Mouse (Mus musculus): ENCODE measurements around the gene Rnf150. TPM values are rescaled to one million over a fixed set of nuclear protein-coding genes. Genes with fewer than 3 reads are reported as not detected.

The Rnf150 gene
- polyA plus RNA-seq (2017; shearing (Covaris generic)) = not detected

DNA sequence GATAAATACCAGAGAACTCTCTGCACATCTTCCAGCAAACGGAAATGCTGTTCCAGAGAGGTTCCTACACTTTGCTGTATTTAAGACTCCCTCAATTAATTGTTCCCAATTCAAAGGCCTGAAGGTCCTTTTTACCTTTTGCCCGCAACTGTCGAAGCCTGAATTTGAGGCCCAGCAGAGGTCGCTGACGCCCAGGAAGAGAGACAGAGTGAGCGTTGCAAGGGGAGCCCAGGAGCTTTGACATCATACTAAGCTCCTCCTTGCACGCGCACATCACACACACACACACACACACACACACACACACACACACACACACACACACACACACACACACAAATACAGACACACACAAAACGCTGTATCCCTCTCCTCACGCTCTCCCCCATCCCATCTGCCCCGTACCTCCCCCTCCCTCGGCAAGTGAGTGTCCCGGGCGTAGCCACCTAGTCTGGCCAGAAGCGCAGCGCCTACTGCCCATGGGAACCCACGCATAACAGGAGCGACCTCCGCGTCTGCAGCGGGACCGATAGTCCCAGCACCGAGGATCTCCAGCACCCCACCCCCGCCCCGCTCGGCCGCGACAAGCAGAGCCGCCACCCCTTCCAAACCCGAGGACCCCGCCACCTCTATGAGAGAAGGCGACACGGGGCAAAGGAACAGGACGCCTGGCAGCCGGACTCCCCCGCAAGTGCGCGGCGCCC is at the start of gene Rnf150:
Gene Rnf150, plus strand, starts transcription at position 316 of the 704 bp plus-strand sequence.
- ATAC-seq = no peak

DNA sequence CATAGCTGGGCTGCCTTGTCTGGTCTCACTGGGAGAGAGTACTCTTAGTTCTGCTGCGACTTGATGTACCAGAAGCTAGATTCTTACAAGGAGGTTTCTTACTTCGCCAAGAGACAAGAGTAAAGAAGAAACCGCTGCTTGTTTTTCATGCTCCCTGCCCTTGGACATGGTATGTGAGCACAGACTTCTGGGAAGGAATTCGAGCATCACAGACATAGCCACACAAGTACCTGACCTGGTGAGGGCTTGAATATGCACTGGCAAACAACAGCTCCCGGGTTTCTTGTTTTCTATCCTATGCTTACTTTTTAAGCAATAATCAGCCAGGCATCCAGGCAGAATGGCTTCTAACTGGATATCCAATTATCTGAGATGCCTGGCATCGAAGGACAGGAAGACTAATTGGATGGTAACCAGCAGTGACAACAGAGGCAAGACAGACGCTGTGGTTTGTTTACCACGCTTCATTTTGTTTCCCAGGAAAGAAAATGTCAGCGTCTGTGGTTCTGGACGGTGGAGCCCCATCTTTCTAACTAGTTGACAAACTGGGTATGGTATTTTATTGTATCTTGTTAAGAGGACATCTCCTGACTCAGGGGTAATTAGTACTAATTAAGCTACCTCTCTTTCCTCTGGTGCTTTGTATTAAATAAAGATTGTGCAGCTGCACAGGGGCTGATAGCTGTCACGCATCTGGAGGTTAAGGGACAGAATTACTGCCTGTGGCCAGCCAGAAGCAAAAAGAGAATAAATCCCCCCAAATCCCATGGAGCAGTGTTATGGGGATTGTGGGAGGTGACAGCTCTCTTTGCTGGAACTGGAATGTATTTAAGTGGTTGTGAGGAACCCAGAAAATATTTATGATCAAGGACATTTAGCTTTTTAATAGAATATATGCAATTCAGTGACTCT is 36.8 kb upstream of the Rnf150 start:
- no peak for ATAC-seq

DNA sequence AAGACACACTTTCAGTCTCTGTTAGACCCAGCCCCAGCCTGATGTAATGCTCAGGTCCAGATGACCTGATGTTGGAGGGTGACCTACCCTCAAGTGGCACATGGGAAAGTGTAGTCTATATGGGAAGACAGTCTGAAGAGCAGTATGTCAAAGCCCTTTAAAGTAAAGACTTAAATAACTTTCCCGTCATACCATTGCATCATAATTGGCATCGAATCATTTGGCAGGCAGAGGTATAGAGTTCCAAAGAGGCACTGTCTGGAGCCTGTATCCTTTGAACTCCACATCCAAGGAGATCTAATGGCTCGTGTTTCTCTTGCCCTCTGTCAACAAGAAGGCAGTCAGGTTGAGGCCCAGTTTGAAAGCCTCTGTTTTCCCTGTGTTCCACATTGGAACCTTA is 22.7 kb upstream of the Rnf150 start:
- no peak for ATAC-seq

DNA sequence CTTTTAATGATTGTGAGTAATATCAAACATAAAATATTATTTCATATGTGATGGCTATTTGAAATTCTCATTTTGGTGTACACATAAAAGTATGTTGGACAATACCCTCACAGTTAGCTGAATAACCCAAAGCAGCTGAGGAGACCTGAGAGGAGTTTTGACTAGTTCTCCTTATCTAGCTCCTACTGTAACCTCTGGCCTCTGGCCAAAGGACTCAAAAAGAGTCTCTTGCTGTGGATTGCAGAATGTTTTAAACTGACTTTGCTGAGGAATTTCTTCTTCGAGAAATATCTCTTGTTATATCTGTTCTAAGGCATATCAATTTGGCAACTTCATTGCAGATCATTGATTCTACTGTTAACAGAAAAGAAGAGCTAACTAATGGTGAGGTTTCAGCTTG is 22.2 kb upstream of the Rnf150 start:
- ATAC-seq = no peak

DNA sequence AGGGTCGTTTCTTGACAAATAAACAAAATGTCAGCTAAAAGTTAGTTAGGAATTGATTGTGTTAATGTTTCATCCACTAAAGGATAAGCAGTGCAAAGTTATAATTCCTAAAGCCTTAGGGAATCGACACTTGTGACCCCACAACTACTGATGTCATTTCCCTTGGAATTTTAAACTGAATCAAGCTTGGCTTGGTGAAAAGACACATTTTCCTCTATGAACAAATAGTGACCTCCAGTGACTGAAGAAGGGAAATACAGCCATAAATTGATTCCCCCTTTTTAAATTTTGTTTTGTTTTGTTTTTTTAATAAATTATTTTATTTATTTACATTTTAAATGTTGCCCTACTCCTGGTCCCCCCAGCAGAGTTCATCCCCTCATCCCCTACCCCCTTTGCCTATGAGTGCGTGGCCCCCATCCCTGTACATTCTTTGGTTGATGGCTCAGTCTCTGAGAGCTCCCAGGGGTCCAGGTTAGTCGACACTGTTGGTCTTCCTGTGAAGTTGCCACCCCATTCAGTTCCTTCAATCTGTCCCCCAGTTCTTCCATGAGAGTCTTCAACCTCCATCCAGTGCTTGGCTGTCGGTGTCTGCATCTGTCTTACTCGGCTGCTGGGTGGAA is 21.5 kb upstream of the Rnf150 start:
- ATAC-seq = no peak

DNA sequence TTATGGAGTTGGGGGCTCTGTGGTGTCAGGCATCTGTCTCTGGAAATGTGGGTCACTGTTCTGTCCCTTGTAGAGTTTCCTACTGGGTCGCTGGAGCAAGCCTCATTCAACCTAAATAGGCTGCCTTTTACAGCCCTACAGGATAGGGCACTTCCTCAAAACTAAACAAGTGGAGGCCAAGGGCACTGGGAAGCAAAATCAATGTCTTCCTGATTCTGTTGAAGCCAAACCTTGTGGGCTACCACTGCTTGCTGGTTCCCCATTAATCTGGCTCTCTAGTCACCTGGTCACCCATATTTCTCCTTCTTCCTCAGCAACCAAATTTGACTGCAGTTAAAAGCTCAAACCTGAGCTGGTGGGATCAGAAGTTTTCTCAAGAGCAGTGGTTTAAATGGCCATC is 19.5 kb upstream of the Rnf150 start:
- ATAC-seq = no peak

DNA sequence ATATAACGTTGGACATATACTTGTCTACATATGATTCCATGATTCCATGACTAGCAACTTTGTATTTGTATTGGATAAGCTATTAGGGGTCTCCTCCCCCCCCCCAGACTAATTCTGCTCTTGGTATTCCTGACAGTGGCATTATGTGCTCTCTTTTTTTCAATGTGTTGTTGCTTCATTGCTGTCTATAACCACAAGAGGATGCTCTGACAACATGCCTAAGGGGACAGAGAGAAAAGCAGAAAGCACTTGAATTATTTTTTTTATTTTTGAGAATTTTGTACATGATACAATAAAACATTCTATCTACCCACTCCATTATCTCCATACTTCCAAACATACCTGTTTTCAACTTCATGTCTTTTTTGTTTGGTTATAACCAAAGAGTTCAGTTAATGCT is 18.7 kb upstream of the Rnf150 start:
- no peak for ATAC-seq

DNA sequence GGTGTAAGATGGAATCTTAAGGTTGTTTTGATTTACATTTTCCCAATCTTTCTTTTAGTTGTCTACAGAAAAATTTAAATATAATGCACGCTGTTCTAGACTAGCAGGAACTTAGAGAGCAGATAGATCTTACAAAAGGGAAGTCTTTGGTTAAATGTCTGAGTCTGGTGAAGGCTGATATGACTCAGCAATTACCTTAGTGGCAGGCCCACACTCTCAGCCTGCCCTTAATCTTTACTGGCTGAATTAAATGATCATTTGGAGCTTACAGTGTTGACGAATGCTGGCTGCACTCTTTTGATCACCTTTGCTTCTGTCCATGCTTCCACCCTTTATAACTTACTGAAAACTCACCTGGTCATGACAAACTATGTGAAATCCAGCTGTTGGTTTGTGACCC is 17.1 kb upstream of the Rnf150 start:
- ATAC-seq = no peak

DNA sequence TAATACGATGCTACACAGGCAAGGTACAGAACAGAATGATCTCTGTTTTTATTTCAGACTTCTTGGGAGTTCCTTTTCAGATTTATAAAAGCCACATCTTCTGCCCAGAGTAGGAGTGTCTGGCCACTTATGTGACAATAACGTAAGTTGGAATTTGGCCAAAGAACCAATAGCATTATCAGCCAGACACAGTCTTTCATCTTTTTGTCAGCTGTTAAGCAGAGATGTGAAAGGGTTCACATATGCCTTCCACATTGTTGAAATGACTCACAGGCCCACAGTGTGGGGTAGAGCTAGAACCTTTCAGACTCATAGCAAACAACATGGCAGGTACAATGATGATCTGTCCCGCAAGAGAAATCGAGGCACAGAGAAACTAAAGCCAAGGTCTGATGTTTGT is 16.4 kb upstream of the Rnf150 start:
- no peak for ATAC-seq

DNA sequence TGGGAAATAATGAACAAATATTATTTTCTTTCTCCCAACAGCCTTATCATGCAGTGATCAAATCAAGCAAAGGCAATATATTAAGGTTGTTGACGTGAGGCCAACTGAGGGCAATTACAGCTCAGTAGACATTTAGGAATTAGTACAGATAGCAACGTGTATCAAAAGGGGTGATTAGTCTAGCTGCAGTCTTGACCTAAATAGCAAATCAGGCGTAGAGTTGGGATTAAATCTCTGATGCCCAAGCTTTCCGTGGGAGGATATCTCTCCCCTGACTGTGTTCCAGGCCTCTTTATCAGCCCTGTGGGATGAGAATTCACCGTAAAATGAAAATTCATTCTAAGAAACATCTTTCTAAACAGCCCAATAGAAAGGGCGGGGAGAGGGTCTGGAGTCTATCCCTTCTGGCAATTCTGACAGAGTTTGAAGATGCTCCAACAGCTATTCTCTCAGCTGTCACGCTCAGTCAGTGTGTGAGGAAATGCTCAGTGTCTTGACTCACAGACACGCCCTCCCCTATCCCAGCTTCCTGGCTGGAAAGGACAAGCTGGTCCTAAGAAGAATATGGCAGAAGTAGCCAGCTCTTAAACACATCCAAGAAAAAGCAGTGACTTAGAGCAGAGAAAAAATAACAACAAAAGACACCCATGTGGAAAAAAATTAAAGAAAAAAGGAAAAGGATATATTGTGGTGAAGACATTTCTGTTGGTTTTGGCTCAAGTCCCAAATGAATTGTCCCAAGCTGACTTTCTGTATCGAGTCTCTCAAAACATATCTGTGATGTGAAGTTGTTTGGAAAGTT is 4.4 kb upstream of the Rnf150 start:
- ATAC-seq = no peak

DNA sequence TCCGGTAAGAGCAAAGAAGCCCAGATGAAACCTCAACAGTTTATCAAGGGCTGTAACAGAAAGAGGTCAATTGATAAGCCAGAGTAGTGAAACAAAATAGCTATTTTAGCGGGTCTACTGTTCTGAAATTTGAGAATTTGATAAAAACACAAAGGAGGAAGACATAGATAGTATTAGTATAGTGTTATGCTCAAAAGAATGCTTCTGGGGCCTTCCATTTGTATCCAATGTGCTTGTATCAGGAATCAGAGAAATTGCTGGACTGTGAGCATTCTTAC is 3.9 kb upstream of the Rnf150 start:
- no peak for ATAC-seq

DNA sequence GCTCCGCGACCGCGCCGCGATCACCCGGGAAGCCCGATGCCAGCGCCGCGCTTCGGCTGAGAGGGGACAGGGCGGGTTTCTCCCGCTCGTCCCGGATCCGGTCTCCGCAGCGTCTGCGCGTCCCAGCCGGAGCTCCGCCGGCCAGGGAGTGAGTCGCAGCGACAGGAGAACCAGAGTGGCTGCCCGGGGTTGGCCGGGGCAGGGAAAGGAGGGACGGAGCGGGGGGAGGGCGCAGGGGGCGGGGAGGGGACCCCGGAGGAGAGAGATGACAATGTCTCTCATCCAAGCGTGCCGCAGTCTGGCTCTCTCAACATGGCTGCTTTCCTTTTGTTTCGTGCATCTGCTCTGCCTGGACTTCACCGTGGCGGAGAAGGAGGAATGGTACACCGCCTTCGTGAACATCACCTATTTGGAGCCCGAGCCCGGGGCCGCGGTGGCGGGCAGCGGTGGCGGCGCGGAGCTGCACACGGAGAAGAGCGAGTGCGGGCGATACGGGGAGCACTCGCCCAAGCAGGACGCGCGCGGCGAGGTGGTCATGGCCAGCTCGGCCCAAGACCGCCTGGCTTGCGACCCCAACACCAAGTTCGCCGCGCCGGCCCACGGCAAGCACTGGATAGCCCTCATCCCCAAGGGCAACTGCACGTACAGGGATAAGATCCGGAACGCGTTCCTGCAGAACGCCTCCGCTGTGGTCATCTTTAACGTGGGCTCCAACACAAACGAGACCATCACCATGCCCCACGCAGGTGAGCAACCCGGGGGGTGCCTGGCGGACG is 777 bp downstream of the Rnf150 start:
- ATAC-seq = no peak

DNA sequence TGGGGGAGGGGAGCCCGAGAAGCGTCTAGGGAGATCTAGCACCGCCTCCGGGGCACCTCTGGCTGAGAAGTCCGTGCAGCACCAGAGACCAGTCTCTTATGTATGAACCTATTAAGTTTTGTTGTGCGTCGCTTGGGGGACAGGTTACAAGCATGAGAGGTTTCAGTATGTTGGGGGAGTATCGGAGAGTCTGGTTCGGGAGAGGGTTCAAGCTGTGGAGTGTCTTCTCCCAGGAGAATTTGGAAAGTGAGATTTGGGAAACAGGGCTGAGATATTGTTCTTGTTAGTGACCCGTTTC is 1.3 kb downstream of the Rnf150 start:
- no peak for ATAC-seq

DNA sequence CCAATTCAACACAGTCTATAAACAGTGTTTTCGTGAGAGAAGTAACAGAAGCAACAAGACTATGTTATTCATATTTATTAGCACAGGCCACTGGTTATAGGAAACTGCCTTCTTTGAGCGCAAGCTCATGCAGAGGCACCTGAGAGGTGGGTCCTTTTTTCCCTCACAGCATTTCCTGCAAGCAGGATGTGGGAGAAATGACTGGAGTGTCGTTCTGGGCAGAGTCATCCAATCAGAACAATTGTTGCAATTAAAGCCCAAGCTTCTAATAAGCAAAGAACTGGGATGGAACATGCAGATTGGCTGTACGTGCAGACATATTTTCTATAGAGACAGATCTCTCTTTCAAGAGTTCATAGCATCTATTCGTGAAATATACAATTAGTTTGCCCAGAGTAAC is 2.1 kb downstream of the Rnf150 start:
- no peak for ATAC-seq

DNA sequence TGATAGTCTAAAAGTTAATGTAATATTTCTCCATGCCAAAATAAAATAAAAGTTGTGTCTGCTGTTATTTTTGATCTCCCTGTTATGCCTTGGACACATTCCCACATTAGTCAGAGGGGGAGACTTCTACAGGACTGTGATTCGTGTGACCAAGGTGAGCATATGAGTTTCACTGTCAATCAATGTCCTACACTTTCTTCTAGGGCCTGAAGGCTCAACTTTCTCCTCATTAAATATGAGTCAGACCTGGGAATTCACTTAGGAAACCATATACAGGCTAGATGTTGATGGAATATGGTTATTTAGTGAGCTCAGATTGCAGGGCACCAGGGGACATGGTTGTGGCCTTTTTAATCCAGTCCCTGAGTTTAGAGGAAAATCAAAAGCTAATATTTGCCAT is 3.1 kb downstream of the Rnf150 start:
- no peak for ATAC-seq

DNA sequence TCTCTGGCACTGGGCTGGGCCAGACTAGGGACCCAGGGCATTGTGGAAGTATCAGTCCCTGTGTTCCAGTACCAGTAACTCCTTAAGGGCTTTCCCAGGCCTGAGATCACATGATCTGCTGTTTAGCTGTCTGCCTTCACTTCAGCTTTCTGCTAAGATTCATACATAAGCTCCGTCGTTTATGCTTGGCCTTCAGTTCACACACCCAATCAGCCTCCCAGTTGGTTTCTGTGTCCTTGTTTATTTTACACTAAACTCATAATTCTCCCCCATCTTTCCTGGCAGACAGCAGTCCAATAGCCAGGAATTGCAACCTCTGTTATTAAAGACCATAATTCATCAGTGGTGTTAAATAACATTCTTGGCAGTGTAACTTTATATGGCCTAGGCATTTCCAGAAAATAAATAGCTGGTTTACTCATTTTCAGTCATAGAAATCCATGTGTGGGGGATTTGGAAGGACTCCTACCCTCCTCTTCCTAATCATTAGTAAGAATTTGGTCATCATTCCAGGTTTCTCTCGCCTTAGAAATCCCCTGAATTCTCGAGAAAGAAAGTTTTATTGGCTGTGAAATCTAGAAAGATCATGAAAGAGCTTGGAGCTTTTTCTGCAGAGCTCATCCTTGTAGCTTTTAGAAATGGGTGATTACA is 7.8 kb downstream of the Rnf150 start:
- no peak for ATAC-seq

DNA sequence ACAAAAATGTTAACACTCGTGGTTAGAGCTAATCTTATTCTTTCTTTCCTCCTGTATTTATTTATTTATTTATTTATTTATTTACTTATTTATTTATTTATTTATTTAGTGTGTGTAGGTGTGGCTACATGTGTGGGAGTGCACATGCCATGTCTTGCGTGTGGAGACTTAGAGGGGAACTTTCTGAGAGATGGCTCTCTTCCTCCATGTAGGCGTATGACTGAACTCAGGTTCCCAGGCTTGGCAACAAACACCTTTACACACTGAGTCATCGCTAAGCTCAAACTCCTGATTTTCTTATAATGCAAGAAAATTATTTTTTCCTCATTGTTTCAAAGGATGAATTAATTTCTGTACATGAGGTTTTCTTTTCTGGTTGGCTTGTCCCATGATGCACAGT is 8.8 kb downstream of the Rnf150 start:
- ATAC-seq = no peak

DNA sequence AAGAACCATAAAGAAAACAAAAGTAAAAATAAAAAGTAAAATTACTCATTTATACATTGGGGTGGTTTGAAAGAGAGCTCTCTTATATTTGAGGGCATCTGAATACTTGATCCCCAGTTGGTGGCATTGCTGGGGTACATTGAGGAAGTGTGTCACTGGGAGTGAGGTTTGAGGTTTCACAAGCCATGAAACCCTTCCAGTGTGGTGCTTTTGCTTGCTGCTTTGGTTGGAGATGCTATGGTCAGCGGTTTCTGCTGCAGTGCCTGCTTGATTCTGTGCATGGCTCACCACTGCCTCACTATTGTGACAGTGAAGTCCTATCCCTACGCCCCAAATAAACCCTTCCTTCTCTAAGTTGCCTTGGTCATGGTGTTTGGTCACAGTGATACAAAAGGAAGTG is 10.9 kb downstream of the Rnf150 start:
- ATAC-seq = no peak

DNA sequence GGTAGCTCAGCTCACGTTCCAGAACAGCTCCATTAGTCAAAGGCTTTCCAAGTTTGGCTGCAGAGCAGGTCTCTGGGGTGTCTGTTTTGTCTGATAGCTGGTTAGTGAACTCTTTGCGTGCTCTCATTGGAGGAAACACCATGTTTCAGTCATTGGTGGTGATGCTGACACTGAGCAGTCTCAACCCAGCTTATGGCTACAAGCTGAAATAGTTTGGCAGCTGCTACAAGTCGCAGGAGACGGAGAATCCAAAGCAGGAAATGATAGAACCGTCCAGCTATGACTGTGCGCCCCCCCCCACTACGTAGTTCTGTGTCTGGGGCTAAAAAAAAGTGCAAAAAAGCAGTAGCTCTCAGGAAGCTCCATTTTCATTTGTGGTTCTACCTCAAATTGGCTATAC is 12.0 kb downstream of the Rnf150 start:
- no peak for ATAC-seq

DNA sequence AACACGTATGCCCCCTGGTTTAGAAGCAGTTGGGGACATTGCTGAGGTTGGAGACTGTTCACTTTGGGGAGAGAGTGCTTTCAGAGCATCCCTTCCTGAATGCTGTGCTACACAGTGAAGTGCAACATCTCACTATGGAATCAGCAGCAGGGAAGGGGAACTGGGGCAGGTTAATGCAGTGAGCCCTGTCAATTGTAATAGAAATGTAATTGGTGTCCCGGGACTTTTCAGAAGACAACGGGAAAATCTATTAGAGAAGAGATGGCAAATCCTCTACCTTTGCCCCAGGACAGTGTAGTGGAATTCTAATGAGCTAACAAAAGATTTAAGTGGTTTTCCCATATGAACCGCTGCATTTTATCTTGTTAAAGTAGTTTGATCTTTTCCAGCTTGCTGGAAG is 21.3 kb downstream of the Rnf150 start:
- no peak for ATAC-seq

DNA sequence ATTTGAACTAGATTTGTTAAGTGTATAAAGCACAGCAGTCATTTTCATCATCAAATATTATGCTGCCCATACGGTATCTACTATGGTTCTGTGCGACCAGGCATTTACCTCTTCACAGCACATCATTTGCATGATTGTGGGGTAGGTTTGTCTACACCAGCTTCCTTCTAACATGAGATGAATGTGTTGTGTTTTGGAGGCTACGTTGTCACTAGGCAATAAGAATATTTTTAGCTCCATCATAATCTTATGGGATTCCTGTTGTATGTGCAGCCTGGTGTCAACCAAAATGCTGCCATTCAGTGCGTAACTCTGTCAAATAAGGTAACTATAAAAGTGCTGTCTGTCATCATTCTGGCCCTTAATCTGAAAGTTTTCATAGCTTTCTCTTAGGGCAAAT is 24.1 kb downstream of the Rnf150 start:
- no peak for ATAC-seq

Data from inflammation-experienced regulatory T-cells, adult 6 months (primary cell).